Mouse (Mus musculus) liver, postnatal 0 days (tissue): ENCODE data around the gene Dzip1.

Source experiments
- CTCF ChIP-seq: sonication (generic); IDR thresholded peaks from 2 replicates; pipeline ENCODE4 v1.5.1; 2016; ENCODE audit warnings: antibody characterized with exemption, low read depth
- EP300 ChIP-seq: IDR thresholded peaks from 2 replicates; pipeline ENCODE4 v1.6.1; 2016; ENCODE audit warnings: antibody characterized with exemption, low read depth, mild to moderate bottlenecking

GRCm38 (mm10) chr14:118833241-118833640 is 92.0 kb downstream of the Dzip1 start:
- TF ChIP-seq CTCF (no peak), EP300 (no peak)
